Mouse (Mus musculus) 3T3-L1 (cell line): ENCODE measurements around the gene Mvb12a.
A peak's percentile ranks its signal among the peaks of the same experiment; 100 is the strongest.

Experiments
- DNase-seq: peaks from one replicate; pipeline ENCODE4 v3.0.0-alpha.2; 2015; ENCODE audit warnings: low read depth, low spot score

Gene Mvb12a

DNA sequence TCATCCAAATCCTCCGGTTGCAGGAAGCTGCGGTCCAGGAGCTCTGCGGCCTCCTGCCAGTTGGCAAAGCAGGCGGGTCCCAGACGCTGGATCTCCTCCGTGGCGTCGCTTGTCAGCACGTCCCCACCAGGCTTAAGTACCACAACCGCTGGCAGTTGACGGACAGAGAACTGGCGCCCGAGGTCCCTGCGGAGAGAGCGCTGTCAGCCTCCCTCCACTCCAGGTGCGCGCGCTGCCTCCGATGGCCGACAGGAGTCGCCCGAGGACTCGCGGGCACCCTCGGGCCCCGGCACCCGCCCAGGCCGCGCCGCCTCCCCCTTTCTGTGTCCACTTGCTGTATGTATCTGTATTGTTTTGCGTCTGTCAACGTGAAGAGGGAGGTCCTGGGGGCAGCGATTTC lies 20.0 kb downstream of the Mvb12a start:
- DNase-seq: peak; percentile 35

DNA sequence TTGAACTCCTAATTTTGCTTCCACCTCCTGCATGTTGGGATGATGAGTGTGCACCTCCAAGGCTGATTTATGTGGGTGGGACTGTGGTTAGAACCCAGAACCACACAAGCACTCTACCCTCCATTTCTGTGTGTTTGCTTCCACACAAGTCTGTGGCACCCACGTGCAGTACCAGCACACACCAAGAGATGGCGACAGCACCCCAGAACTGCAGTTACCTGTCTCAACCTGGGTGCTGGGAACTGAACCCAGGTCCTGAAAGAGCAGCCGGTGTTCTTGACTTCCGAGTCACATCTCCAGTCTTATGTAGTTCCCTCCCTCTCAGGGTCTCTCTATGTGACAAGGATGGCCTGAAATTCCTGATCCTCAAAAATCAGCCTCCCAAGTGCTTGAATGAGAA lies 21.3 kb downstream of the Mvb12a start:
- DNase-seq: no peak

DNA sequence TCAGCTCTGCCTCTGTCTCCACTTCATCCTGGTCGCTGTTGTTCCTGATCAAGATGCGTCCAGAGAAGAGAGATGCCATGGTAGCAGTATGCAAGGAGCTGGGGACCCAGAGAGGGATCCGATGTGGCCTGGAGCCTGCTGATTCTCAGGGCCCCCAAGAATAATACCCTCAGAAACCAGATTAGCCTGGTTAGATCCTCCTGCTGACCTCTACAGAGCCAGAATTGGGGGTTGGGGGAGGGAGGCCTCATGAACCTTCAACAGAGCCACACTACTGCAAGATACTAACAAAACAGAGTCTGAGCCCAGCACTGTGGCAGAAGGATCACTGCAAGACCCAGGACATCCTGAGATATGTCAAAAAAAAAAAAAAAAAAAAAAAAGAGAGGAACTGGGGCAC lies 23.8 kb downstream of the Mvb12a start, which contains the start of gene Nxnl1:
TSS of gene Nxnl1 (minus strand) at position 101 of the 400 bp plus-strand sequence.
- no peak for DNase-seq

GRCm38 (mm10) chr8:71567587-71567986 lies 24.9 kb downstream of the Mvb12a start:
- no peak for DNase-seq

- DNase-seq: no peak
Measured at GRCm38 (mm10) chr8:71568387-71568937, 25.7 kb downstream of the Mvb12a start, which contains the start of gene Slc27a1. Gene Slc27a1, plus strand, starts transcription at chr8:71568882.

- DNase-seq: no peak
Measured at GRCm38 (mm10) chr8:71568941-71569340, 26.2 kb downstream of the Mvb12a start.

- peak; percentile 89 for DNase-seq
Measured at GRCm38 (mm10) chr8:71569366-71570290, 26.9 kb downstream of the Mvb12a start.

DNA sequence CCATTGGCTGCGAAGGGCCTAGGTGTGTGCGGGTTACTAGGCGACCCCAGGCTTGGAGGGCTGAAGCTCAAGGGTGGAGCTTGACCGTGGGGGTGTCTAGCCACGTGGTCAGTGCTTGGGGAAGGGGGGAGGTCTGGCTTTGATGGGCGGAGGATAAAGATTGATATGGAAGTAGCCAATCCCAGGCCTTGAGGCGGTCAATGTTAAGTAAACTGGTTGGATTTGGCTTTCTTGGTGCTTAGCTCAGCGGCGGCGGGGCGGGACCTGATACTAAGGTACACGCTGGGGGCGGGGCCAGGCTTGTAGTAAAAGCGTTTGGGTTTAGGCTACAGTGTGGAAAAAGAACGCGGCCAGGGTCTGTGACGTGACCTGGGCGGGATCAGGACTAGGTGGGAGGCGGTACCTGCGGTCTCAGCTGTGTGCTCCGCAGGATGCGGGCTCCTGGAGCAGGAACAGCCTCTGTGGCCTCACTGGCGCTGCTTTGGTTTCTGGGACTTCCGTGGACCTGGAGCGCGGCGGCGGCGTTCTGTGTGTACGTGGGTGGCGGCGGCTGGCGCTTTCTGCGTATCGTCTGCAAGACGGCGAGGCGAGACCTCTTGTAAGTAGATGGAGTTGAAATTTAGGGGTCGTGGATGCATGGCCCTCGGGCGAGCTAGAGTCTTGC lies 27.7 kb downstream of the Mvb12a start:
- peak; percentile 98 for DNase-seq

- DNase-seq: no peak
Measured at GRCm38 (mm10) chr8:71572077-71572476, 29.4 kb downstream of the Mvb12a start.

DNA sequence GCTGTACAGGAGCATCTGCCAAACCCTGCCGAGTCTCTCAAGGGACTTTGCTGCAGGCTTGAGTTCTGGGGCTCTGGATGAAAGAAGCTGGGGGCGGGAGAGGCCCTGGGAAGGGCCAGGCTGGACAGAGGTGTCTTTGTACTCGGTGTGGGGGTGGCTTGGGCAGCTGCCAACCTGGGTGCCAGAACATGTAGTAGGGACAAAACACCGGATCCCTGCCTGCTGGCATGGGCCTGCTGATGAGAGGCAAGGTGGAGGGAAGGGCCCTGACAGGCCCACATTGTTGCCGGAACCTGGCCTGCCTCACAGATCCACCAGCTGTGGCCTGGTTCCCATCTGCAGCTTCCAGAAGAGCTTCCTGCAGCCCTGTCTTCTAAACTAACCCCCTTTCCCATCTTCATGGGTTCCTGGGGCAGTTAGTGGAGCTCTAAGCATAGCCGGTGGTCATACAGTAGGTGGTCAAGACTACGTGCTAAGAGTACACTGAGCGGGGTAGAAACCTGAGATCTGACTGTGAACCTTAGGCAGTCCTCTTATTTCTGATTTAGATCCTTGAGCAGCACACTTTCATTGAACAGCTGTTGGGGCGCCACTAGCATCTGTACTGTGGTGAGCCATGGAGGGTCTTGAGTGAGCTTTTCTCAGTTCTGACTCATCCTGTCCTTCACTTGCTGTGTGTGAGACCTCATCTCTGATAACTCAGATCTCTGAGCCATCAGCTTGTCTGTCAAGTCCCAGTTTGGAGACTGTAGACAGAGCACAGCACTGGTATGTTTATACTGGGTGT lies 30.3 kb downstream of the Mvb12a start:
- DNase-seq: peak; percentile 69

DNA sequence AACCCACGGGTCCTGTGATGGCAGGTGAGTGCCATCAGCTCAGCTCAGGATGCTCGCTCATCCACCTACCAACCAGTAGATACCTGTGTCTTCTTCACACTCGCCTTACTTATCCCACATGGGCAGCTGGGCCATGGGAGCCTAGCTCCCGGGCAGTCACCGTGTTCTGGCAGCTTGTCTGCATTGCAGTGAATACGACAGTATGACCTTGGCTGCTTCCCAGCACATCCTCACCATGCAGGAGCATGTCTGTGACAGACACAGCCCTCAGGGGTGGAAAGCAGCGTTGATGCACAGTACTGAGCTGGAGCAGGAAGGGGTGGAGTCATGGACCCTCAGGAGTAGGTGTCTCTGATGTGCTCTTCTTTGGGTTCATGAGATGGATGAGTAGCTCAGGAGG lies 31.7 kb downstream of the Mvb12a start:
- DNase-seq: no peak

GRCm38 (mm10) chr8:71575020-71575419 lies 32.3 kb downstream of the Mvb12a start:
- peak; percentile 47 for DNase-seq

- DNase-seq: peak; percentile 43
Measured at GRCm38 (mm10) chr8:71577856-71578387, 35.2 kb downstream of the Mvb12a start.

- DNase-seq: peak; percentile 69
Measured at GRCm38 (mm10) chr8:71579009-71579408, 36.3 kb downstream of the Mvb12a start.

- no peak for DNase-seq
Measured at GRCm38 (mm10) chr8:71579476-71579875, 36.8 kb downstream of the Mvb12a start.

DNA sequence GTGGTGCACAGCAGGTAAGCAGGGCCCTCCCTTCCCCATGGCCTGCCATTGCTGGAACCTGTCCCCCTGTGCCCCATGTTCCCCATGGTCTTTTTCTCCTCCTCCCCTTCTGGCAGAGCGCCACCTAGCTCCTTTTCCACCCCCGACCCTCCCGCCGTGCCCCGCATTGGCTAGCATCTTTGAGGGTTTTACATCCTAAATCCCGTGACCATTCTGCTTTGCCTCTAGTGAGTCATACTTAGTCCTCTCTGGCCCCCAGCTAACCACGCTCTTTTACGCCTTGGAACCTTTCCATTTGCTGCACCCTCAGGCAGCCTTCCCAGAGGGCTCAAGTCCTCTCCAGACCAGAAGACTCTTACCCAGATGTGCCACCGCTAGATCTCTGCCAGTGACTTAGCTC lies 37.5 kb downstream of the Mvb12a start:
- DNase-seq: peak; percentile 70

GRCm38 (mm10) chr8:71586891-71587290 lies 44.2 kb downstream of the Mvb12a start:
- peak; percentile 52 for DNase-seq

- no peak for DNase-seq
Measured at GRCm38 (mm10) chr8:71588762-71589161, 46.0 kb downstream of the Mvb12a start.

DNA sequence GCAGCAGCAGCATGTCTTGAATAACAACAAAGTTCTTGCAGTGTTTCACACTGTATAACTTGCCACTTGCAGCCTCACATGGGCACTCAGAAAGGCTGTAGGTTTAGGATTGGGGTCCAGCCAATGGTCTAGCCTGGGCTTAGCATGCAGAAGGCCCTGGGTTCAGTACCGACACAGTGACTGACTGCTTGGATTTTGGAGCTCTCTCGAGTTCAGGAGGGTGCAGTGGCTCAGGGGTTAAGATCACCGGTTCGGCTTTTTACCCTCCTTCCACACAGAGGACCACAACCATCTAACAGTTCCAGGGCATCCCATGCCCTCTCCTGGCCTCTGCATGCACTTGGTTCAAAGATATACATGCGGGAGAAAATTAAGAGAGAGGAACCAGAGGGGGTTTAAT lies 48.3 kb downstream of the Mvb12a start:
- DNase-seq: no peak

GRCm38 (mm10) chr8:71591471-71592373 lies 49.0 kb downstream of the Mvb12a start, which contains the start of gene Pgls:
Gene Pgls, plus strand, starts transcription at chr8:71592176.
- DNase-seq: peak; percentile 95
